Mouse (Mus musculus) kidney, embryonic 16.5 days (tissue): Measurements from ENCODE around the gene Tbxa2r. TPM values are rescaled to one million over a fixed set of nuclear protein-coding genes. Genes with fewer than 3 reads are reported as not detected.

Experiments
- ATAC-seq: fragments of 200-750 bp; cut with Nextera tagmentation; 2 replicates; pipeline ENCODE4 v1.8.0; 2017; ENCODE audit warnings: moderate TSS enrichment; ENCODE audit not compliant: low FRiP score, low TSS enrichment
- H3K27ac ChIP-seq: fragments of 300-500 bp; sonication (generic); 2 replicates; pipeline ENCODE4 v1.5.1; 2014; ENCODE audit warnings: low read length
- H3K27me3 ChIP-seq: fragments of 300-500 bp; sonication (generic); 2 replicates; pipeline ENCODE4 v1.6.1; 2014; ENCODE audit warnings: low read length, control low read depth, mixed read lengths; ENCODE audit not compliant: insufficient read depth
- H3K36me3 ChIP-seq: fragments of 300-500 bp; sonication (generic); 2 replicates; pipeline ENCODE4 v1.6.1; 2014; ENCODE audit warnings: low read length, control low read depth, mixed read lengths; ENCODE audit not compliant: insufficient read depth
- H3K4me1 ChIP-seq: fragments of 300-500 bp; sonication (generic); 2 replicates; pipeline ENCODE4 v1.6.1; 2014; ENCODE audit warnings: low read length, control low read depth, mixed read lengths; ENCODE audit not compliant: insufficient read depth
- H3K4me2 ChIP-seq: fragments of 300-500 bp; sonication (generic); replicated peaks from 2 replicates; pipeline ENCODE4 v1.6.1; 2014; ENCODE audit warnings: low read depth, low read length
- H3K4me3 ChIP-seq: fragments of 300-500 bp; sonication (generic); 2 replicates; pipeline ENCODE4 v1.5.1; 2014; ENCODE audit warnings: mild to moderate bottlenecking, low read length
- H3K9ac ChIP-seq: fragments of 300-500 bp; sonication (generic); replicated peaks from 2 replicates; pipeline ENCODE4 v1.6.1; 2014; ENCODE audit warnings: low read length
- H3K9me3 ChIP-seq: fragments of 300-500 bp; sonication (generic); 2 replicates; pipeline ENCODE4 v1.6.1; 2016; ENCODE audit warnings: low read length, control low read depth
- WGBS: fragments of 180-500 bp; shearing (Covaris S2); extraction: QIAGEN DNeasy Blood & Tissue Kit; methylation state at CpG from one replicate; pipeline ENCODE4 v1.1.7; 2014; 5-methylcytosine and 5-hydroxymethylcytosine counted together
- polyA plus RNA-seq: library from polyadenylated mRNA; unstranded; fragments of >200 nt; fragmentation: Nextera tagmentation; extraction: Ambion mirVana; gene quantifications from 2 replicates; pipeline ENCODE4 v1.2.1, GENCODE M21; 2015

The Tbxa2r gene
- polyA plus RNA-seq, 1 experiment from 2014 or later: 20.2 TPM

GRCm38 (mm10) chr10:81358841-81359240 lies 30.3 kb downstream of the Tbxa2r start:
- no peak for ATAC-seq
- peaks cover 37% of the 10 kb centered on the region for H3K4me1 ChIP-seq
- peak overlapping the region; percentile 99 for H3K4me2 ChIP-seq
- H3K27me3 ChIP-seq: peaks cover 6% of the 10 kb centered on the region
- H3K36me3 ChIP-seq: no peaks in the 10 kb centered on the region
- WGBS: 56% methylated on average over 1 of the region's 1 CpGs
- H3K9ac ChIP-seq: peak overlapping the region; percentile 83; the same call in 1 of the 2 replicates
- H3K4me3 ChIP-seq: peak overlapping the region; percentile 79; the same call in 1 of the 2 replicates
- H3K27ac ChIP-seq: 0 out of 2 replicates have a peak overlapping the region, but pooled peaks have one; percentile 25
- H3K9me3 ChIP-seq: no peaks in the 10 kb centered on the region

GRCm38 (mm10) chr10:81360721-81361120 lies 32.2 kb downstream of the Tbxa2r start:
- Histone ChIP-seq H3K27me3 (peaks cover 13% of the 10 kb centered on the region), H3K9ac (no peak overlapping the region), H3K4me3 (no peak overlapping the region), H3K36me3 (no peaks in the 10 kb centered on the region), H3K4me2 (no peak overlapping the region), H3K27ac (no peak overlapping the region), H3K4me1 (peaks cover 55% of the 10 kb centered on the region), H3K9me3 (no peaks in the 10 kb centered on the region)
- WGBS: 61% methylated on average over 8 of the region's 8 CpGs
- ATAC-seq: no peak

GRCm38 (mm10) chr10:81362336-81362949 lies 33.9 kb downstream of the Tbxa2r start:
- peaks cover 11% of the 10 kb centered on the region for H3K36me3 ChIP-seq
- WGBS: 69% methylated on average over 12 of the region's 12 CpGs
- peaks cover 47% of the 10 kb centered on the region for H3K4me1 ChIP-seq
- H3K9ac ChIP-seq: no peak overlapping the region
- no peak overlapping the region for H3K4me2 ChIP-seq
- H3K9me3 ChIP-seq: no peaks in the 10 kb centered on the region
- no peak for ATAC-seq
- H3K27me3 ChIP-seq: peaks cover 13% of the 10 kb centered on the region
- no peak overlapping the region for H3K4me3 ChIP-seq
- H3K27ac ChIP-seq: no peak overlapping the region

DNA sequence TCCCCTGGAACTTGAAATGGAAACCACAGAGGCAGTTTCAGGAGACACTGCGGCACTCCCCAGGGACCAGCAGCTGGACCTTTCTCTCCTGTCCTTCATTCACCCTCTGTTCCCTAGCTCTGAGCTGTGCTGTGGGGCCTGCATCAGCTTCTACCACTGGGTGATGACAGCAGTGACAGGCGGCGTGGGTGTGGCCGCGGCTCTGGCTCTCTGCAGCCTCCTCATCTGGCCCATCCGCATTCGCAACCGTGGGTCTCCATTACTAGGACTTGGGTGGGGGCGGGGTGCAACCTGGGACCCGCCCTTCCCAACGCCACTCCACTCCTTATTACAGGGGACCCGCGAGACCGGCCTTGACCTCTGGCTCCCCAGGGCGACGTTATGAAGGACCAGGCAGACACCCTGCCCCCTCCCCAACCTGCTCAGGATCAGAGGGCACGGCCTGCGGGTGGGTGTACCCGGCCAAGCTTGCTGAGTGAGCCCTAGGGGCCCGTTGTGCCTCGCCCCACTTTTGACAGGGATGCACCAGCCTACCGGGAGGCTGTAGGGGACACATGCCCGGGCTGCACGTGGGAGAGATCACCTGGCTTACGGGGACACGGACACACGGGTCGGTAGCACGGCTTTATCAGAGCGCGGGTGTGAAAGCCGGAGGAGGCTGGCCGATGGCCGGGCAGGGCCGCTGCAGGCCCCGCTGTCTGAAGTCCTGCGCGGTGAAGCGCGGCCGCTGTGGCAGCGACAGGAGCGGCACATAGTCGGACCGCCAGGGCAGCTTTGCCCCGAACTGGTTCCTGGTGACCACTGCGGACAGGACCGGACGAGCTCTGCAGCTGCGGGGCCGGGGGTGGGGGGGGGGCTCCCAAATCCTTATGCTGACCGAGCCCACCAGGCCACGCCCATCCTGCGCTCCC lies 35.2 kb downstream of the Tbxa2r start:
- peak; percentile 16 for ATAC-seq
- H3K27ac ChIP-seq: no peak overlapping the region

GRCm38 (mm10) chr10:81364666-81365065 lies 36.1 kb downstream of the Tbxa2r start:
- no peak overlapping the region for H3K27ac ChIP-seq
- no peak for ATAC-seq

More for the DNA sequence above, 35.2 kb downstream of the Tbxa2r start:
- peak overlapping the region; percentile 59 for H3K9ac ChIP-seq
- H3K27me3 ChIP-seq: peaks cover 13% of the 10 kb centered on the region
- H3K4me1 ChIP-seq: peaks cover 36% of the 10 kb centered on the region
- WGBS: 10% methylated on average over 50 of the region's 54 CpGs
- peak overlapping the region; percentile 44 for H3K4me3 ChIP-seq
- H3K36me3 ChIP-seq: peaks cover 23% of the 10 kb centered on the region
- no peaks in the 10 kb centered on the region for H3K9me3 ChIP-seq
- H3K4me2 ChIP-seq: peak overlapping the region; percentile 71

GRCm38 (mm10) chr10:81365073-81365472 lies 36.5 kb downstream of the Tbxa2r start:
- H3K4me3 ChIP-seq: no peak overlapping the region
- 34% methylated on average over 4 of the region's 4 CpGs for WGBS
- H3K27me3 ChIP-seq: peaks cover 13% of the 10 kb centered on the region
- peaks cover 37% of the 10 kb centered on the region for H3K36me3 ChIP-seq
- H3K9me3 ChIP-seq: no peaks in the 10 kb centered on the region
- ATAC-seq: no peak
- H3K4me1 ChIP-seq: peaks cover 30% of the 10 kb centered on the region
- H3K27ac ChIP-seq: no peak overlapping the region
- peak overlapping the region; percentile 71; the same call in 1 of the 2 replicates for H3K4me2 ChIP-seq
- no peak overlapping the region for H3K9ac ChIP-seq

More at GRCm38 (mm10) chr10:81364666-81365065, 36.1 kb downstream of the Tbxa2r start:
- peaks cover 30% of the 10 kb centered on the region for H3K4me1 ChIP-seq
- WGBS: 6% methylated on average over 28 of the region's 28 CpGs
- peak overlapping the region; percentile 44 for H3K4me3 ChIP-seq
- peak overlapping the region; percentile 59 for H3K9ac ChIP-seq
- peaks cover 33% of the 10 kb centered on the region for H3K36me3 ChIP-seq
- H3K27me3 ChIP-seq: peaks cover 13% of the 10 kb centered on the region
- H3K4me2 ChIP-seq: peak overlapping the region; percentile 71
- no peaks in the 10 kb centered on the region for H3K9me3 ChIP-seq

DNA sequence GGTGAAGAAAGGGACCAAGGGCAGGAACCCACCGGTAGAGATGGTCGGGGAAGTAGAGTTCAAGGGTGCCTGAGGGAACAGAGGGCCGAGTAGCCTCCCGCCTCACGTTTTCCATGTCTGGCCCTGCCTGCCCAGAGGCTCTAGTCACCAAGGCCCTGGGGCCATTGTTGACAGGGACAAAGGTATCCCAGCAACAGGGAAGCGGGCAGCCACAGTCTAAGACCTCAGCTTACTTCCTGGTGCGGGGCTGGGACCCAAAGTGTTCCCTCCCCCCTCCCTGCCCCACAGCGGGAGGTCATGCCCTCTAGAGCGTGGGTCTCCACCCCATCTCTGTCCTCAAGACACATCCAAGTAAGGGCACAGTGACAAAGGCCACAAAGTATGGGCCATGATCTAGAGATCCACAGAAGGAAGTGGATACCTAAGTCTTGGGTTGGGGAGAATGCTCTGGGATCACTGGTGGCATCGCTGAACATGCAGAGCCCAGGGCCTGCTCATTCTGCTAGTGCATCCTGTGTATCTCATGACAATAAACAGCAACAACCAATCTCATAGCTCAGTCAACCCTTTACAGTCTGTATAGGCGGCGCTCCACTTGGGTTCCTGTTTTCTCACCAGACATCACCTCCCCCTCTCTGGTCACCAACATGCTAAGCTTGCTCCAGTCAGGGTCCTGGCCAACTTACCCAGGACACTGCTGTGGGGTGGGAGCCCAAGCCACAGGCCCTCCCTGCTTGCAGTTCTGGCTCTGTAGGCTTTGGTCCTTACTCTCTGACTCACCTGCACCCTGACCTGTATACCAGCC lies 37.3 kb downstream of the Tbxa2r start, which contains the start of gene 4930404N11Rik:
Gene 4930404N11Rik (minus strand): TSS at position 145 of the 805 bp plus-strand sequence.
- H3K36me3 ChIP-seq: peaks cover 45% of the 10 kb centered on the region
- peak within 1 kb of the TSS; percentile 44 for H3K4me3 ChIP-seq
- 27% methylated on average over 12 of the region's 12 CpGs for WGBS
- H3K27me3 ChIP-seq: peaks cover 13% of the 10 kb centered on the region
- no peak for ATAC-seq
- peak within 1 kb of the TSS; percentile 59 for H3K9ac ChIP-seq
- no peaks in the 10 kb centered on the region for H3K9me3 ChIP-seq
- H3K27ac ChIP-seq: no peak within 1 kb of the TSS
- H3K4me1 ChIP-seq: peaks cover 30% of the 10 kb centered on the region
- peak within 1 kb of the TSS; percentile 71 for H3K4me2 ChIP-seq

DNA sequence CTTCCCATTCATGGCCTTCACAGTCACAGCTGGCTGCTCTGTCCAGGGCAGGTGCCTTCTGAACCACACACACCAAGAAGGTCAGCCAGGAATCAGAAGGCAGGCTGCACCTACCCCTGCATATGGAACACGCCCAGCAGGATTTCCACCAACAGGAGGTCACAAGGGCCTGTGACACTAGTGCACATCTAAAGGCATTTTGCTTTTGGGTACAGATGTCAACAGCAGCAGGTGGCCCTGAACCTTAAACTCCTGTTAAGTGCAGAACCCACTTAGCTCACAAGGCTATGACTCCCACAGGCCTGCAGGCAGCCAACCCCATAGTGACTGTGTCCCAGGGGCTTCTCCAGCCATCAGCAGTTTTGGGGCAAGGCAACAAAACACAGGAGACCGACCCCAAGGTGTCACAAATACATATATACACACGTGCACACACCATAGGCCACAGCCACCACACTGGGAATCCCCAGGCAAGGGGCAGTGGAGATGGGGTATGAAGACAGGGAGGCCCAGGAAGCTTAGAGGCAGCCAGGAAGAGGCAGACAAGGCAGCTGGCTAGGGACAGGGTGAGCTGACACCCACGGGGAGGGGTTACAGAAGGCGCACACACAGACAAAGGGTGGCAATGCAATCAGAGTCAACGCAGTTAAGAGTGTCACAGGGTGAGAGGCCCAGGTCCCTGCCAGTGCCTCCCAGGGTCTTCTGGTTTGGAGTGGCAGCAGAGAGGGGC lies 38.1 kb downstream of the Tbxa2r start:
- Histone ChIP-seq H3K4me1 (peaks cover 30% of the 10 kb centered on the region), H3K36me3 (peaks cover 52% of the 10 kb centered on the region), H3K4me2 (no peak overlapping the region), H3K9ac (no peak overlapping the region), H3K9me3 (no peaks in the 10 kb centered on the region), H3K27me3 (peaks cover 13% of the 10 kb centered on the region), H3K4me3 (no peak overlapping the region), H3K27ac (no peak overlapping the region)
- 81% methylated on average over 6 of the region's 6 CpGs for WGBS
- no peak for ATAC-seq

DNA sequence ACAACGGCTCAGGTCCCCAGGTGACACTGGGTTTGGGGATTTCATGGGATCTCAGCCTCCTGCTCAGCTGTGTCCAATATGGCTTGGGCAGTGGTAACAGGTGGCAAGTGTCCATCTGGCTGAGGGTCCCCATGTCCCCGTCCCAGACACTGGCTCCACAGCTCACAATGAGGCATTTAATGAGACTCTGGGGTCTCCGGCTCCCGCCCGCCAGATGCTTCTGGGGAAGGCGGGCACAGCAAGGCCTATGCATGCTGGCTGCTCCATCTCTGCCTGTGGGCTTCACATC lies 38.6 kb downstream of the Tbxa2r start:
- Histone ChIP-seq H3K4me1 (peaks cover 30% of the 10 kb centered on the region), H3K4me2 (no peak overlapping the region), H3K27ac (no peak overlapping the region), H3K9me3 (no peaks in the 10 kb centered on the region), H3K27me3 (peaks cover 13% of the 10 kb centered on the region), H3K9ac (no peak overlapping the region), H3K4me3 (no peak overlapping the region), H3K36me3 (peaks cover 56% of the 10 kb centered on the region)
- no peak for ATAC-seq
- 85% methylated on average over 6 of the region's 6 CpGs for WGBS
